Mouse (Mus musculus) kidney, postnatal 14 days (tissue): ENCODE data around the gene Atxn7l1.
A peak's percentile ranks its signal among the peaks of the same experiment; 100 is the strongest.

ENCODE experiments used
- DNase-seq: peaks from one replicate; pipeline ENCODE4 v3.0.0; 2022; ENCODE audit warnings: mixed read lengths

Atxn7l1 gene

GRCm38 (mm10) chr12:33334511-33334910 is 187.0 kb downstream of the Atxn7l1 start:
- DNase-seq, result no peak

- DNase-seq, result no peak
Observed at GRCm38 (mm10) chr12:33334951-33335350, 187.5 kb downstream of the Atxn7l1 start.

- DNase-seq, result no peak
Observed at GRCm38 (mm10) chr12:33335410-33335809, 187.9 kb downstream of the Atxn7l1 start.

- no peak for DNase-seq
Observed at GRCm38 (mm10) chr12:33336561-33337125, 189.2 kb downstream of the Atxn7l1 start.

- no peak for DNase-seq
Observed at GRCm38 (mm10) chr12:33337289-33337688, 189.8 kb downstream of the Atxn7l1 start.

GRCm38 (mm10) chr12:33338170-33338569 is 190.7 kb downstream of the Atxn7l1 start:
- DNase-seq, result peak; percentile 23

GRCm38 (mm10) chr12:33339822-33340221 is 192.3 kb downstream of the Atxn7l1 start:
- DNase-seq, result no peak

- no peak for DNase-seq
Observed at GRCm38 (mm10) chr12:33340698-33341097, 193.2 kb downstream of the Atxn7l1 start.

- DNase-seq, result no peak
Observed at GRCm38 (mm10) chr12:33341351-33341892, 193.9 kb downstream of the Atxn7l1 start.

GRCm38 (mm10) chr12:33344970-33345772 is 197.7 kb downstream of the Atxn7l1 start:
- no peak for DNase-seq

- DNase-seq, result no peak
Observed at GRCm38 (mm10) chr12:33345773-33346435, 198.4 kb downstream of the Atxn7l1 start.

- DNase-seq, result no peak
Observed at GRCm38 (mm10) chr12:33352671-33353070, 205.2 kb downstream of the Atxn7l1 start.

GRCm38 (mm10) chr12:33358345-33358744 is 210.9 kb downstream of the Atxn7l1 start:
- DNase-seq, result no peak

- DNase-seq, result no peak
Observed at GRCm38 (mm10) chr12:33359209-33359608, 211.7 kb downstream of the Atxn7l1 start.

GRCm38 (mm10) chr12:33359878-33360482 is 212.5 kb downstream of the Atxn7l1 start:
- DNase-seq, result no peak

- DNase-seq, result peak; percentile 65
Observed at GRCm38 (mm10) chr12:33360729-33361128, 213.2 kb downstream of the Atxn7l1 start.

GRCm38 (mm10) chr12:33364511-33364910 is 217.0 kb downstream of the Atxn7l1 start:
- no peak for DNase-seq

GRCm38 (mm10) chr12:33365133-33365532 is 217.6 kb downstream of the Atxn7l1 start:
- no peak for DNase-seq

- no peak for DNase-seq
Observed at GRCm38 (mm10) chr12:33369555-33369954, 222.1 kb downstream of the Atxn7l1 start.

- peak; percentile 71 for DNase-seq
Observed at GRCm38 (mm10) chr12:33379624-33380445, 232.3 kb downstream of the Atxn7l1 start.

GRCm38 (mm10) chr12:33388842-33389241 is 241.3 kb downstream of the Atxn7l1 start:
- peak; percentile 72 for DNase-seq
